Mouse (Mus musculus): ENCODE data around the gene Ubald1.

Gene Ubald1

DNA sequence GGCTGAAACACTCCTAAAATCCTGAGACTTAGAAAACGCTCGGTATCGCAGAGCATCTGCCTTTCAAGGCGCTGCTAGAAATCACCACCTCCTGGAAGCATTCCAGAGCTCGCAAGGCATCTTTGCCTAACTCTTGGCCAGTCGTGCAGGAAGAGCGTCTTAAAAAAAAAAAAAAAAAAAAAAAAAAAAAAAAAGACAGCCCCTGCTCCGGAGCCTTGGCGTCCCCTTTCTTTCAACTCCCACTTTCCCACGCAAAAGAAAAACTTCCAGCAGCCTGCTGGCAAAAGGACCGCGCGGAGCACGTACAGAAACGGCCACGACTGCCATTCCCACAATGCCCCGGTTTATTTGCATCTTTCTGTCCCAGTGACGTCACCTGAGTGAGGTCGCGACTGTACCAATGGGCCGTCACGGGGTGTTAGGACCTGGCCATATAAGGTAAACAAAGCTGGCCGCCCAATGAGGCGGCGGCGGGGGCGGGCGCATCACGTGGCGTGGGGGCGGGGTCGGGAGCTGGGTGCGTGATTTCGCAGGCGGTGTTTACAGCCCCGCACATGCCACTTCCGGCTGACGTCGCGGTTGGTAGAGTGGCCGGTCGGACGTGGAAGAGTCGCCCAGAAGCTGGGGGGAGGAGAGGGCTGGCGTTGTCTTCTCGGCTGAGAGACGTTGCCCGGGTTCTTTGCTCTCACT lies at the start of gene Ubald1:
Gene Ubald1, minus strand, starts transcription at position 180 of the 690 bp plus-strand sequence.
- in situ Hi-C loops (cut with MboI, MseI) = no loop called here

DNA sequence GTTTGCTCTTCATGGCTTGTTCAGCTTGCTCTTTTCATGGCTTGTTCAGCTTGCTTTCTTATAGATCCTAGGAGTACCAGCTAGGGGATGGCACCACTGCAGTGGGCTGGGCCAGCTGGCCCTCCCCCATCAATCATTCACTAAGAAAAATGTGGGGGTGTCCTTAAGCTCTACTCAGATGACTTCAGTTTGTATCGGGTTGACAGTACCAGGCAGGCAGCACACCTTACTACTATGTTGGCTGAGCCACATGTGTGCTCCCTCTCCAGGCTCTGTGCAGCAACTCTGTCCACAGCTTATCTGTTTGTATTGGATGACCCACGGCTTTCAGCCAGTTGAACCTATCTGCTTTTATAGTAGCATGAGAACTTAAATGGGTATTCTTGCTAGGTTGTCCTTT lies 48.4 kb upstream of the Ubald1 start:
- in situ Hi-C loops (cut with MboI, MseI) = loop anchor here in 1 of 2 experiments (5.0 kb wide), 1 partner anchor 61 kb away; no protein-coding TSS in a partner anchor

DNA sequence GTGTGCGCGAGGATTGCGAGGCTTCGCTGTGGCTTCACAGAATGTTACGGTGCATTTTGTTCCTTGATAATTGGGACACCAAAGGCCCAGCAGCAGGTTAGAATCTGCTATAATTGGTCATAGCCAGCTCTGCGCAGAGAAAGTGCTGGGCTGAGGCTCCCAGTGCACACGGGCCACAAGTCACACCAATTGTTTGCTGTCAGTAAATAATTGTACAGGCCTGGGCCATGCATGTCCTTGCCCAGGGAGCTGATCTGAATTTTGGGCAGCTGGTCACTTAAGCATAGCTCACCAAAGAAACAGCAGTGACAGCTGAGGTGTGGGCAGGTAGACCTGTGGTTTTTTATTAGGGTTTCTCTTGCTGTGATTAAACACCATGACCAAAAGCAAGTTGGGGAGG lies 47.9 kb upstream of the Ubald1 start:
- in situ Hi-C loops (cut with MboI, MseI) = loop anchor here in 1 of 2 experiments (5.0 kb wide), 1 partner anchor 61 kb away; no protein-coding TSS in a partner anchor

DNA sequence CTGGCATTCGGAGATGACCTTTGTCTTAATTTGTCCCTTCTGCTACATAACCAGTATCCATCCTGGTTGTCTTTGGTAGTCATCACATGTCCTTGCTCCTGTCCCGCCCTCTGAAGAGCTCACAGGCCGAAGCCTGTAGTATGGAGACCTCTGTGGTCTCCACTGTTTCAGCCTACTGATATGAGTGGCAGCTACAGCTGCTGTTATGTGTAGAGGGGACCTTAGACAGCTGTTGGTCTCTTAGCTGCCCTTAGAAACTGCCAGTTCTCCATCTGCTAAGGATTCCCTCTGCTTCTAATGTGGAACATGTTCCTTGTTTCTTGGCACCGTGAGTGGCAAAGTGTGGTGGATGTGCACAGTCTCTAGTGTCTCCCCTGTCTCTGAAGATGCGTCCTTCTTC lies 43.9 kb upstream of the Ubald1 start:
- in situ Hi-C loops (cut with MboI, MseI) = no loop called here

DNA sequence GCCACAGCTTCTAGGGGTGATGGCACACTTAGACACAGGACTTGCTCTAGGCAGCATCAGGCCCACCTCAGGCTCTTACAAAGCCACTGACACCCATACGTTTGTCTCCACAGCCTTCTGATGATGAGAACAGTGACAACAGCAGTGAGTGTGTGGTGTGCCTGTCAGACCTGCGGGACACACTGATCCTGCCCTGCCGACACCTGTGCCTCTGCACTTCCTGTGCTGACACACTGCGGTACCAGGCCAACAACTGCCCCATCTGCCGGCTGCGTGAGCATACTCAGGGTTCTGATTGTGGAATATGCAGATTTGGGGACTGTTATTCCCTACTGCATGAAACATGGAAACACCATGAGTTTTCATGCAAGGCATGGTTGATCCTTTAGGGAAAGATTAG lies 42.4 kb upstream of the Ubald1 start:
- in situ Hi-C loops (cut with MboI, MseI) = no loop called here

DNA sequence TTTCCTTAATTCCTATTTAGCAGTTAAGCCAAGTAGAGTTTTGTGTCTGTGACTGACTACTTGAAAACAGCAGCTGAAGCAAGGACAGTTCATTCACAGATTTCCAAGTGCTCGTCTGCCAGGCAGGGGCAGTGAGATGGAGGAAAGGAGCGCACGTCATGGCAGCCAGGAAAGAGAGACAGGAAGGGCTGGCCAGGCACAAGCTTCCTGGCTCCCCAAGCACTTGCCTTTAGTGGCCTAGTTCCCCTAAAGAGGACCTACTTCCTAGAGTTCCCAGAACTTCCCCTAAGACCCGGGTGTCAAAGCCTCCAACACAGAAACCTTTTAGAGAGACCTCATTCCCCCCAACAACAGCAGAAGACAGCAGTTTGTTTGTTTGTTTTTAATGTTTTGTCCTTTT lies 40.4 kb upstream of the Ubald1 start:
- in situ Hi-C loops (cut with MboI, MseI) = no loop called here

DNA sequence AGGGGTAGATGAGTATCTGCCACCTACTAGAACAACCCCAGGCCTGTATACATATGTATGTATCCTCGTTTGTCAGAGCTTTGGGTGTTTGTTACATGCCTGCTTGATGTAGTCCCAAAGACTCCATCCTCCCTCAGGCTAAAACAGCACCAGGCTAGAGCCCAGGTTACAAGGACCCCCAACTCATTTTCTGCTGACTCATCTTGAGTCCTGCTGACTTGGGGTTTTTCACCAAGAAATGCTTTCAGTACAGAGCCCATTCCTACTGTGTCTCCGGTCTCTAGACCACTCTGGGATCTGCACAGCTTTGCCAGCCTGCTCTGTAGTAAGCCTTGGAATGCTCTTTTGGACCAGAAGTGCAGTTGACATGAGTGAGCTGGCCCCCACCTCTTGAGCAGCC lies 36.5 kb upstream of the Ubald1 start:
- in situ Hi-C loops (cut with MboI, MseI) = no loop called here

DNA sequence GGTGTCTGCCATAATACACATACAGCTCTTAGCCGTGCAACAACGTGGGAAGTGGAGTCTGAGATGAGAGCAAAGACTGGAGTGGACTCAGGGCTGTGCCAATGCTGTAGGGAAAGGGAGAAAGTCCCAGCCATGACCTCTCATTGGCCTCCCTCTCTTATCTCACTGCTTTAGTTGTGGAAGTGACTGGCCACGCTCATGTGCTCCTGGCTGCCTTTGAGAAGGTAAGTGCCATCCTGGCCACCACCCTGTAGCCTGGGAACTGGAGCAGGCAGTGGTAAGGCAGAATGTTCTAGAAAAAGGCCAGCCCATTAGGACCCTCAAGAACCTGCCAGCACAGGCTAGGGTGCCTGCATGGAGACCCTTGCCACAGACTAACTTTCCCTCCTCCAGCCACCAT lies 35.8 kb upstream of the Ubald1 start:
- in situ Hi-C loops (cut with MboI, MseI) = no loop called here

DNA sequence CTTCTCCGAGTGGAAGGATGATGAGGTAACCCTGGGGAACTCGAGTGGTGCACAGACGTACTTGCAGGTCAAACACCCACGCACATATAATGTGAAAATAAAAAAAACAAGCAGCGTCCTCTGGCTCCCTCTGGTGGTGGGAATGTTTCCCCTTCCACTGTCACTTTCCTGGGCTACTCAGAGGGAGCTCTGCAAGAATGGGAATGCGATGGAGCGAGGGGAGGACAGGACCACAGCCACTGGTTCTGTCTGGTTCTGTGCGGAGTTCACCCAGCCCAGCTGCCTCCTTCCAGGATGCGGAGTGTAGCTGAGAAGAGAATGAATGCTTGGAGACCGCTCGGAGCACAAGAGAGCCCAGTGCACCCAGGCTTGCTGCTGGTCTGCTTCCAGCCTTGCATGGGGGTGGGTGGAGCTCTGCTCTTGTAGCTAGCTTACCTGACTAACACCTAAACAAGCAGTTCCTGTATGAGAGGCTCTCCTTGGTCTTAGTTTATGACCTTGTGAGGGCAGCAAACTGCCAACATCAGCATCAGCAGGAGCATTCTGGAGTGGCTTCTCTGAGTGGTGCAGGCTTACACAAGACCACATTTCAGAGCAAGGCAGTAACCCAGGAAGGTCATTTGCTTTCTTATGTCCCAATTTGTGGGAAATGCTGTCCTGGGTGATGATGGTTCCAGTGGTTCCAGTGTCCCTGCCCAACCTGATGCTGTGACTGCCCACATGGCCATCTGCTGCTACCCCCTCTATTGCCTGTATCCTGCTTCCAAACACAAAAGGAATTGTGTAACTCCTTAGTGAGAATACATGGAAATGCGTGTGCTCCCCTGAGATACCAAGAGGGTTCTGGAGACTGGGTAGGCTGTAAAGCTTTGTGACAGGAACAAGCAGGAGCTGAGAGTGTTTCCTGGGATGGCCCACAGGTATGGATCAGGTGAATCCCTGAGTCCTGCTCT lies 33.9 kb upstream of the Ubald1 start:
- in situ Hi-C loops (cut with MboI, MseI) = no loop called here

DNA sequence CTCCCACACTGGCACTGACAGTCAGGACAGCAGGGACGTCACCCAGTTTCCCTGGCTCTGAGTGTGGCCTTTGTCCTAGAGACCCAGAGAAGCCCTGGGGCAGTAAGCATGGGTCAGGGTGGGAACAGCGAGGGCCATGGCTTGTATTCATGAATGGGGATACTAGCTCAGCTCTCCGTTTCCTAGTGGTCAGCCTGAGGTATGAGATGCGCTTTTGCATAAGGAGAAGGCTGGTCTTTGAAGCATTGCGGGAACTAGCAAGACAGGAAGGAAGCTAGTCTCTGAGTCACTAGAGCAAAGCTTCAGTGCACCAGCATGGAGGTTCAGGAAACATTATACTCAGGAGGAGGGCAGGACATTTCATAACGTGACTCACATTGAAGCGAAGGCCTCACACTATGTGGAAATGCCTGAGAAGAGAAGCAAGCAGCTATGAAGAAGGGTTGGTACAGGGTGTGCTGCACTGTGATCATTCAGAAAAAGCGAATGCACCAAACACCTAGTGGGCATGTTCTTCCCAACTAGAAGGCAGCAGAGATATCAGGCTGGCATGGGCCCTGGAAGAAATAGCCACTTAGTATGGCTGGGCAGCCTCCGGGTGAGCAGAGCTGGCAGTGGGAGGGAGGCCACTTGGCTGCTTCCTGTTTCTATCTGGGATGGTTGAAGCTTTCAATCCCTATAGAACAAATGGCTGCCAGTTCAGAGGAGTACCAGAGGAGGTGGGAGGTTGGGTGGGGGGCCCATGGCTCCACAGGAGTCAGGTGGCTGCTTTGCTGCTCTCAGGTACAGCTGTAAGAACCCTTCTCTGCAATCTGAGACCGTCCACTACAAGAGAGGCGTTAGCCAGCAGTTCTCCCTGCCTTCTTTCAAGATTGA lies 33.0 kb upstream of the Ubald1 start:
- in situ Hi-C loops (cut with MboI, MseI) = no loop called here

DNA sequence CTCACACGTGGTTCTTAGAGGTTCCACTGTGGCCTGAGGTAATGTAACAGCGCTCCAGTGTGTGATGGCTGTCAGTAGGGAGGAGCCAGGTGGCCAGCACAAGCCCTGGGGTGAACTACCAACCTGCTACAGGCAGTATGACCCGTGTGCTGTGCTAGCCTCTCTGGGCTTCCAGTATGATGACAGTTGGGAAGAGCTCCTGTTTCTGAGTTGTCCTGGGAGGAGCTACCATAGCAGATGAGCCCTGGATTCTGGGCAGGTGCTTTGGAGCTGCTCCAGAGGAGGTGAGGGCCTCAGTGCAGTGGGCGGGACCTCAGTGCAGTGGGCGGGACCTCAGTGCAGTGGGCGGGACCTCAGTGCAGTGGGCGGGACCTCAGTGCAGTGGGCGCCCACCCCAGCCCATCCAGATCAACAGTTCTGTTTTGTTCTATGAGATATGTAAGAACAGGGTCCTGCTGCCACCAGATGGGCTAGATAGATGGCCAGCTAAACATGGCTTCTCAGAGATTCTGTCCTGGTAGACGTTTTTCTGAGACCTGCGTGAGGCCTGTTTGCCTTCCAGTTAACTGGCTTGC lies 32.0 kb upstream of the Ubald1 start:
- in situ Hi-C loops (cut with MboI, MseI) = no loop called here

DNA sequence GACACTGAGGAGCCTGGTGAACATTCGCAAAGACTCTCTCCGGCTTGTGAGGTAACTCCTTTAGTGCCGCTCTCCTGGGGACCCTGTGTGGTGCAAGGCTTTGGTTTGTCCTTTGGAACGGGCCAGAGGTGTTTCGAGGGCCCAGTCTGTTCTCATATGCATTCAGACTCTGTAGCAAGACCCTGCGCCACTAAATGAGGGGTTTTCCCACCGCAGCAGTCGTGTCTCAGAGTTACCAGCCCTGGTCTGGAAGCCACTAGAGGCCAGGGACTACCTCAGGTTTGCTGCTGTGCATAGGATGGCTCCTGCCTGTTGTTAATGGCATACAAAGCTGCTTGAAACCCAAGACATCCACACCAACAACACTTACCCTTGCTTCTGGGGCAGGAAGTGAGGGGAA lies 30.6 kb upstream of the Ubald1 start:
- in situ Hi-C loops (cut with MboI, MseI) = no loop called here

DNA sequence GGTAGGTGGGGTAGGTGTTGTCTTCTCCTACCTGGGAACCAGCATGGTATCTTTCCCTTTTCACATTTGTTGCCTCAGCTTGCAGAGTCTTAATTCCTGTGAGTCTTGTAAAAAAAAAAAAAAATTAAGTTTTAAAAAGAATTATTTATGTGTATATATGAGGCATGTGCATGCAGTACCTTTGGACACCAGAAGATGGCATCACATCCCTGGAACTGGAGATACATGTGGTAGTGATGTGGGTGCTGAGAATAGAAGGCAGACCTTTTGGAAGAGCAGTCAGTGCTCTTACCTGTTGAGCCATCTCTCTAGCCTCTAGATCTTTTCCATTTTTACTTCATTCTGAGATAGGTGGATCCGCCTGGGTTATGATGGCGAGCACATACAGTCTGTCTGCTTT lies 29.6 kb upstream of the Ubald1 start:
- in situ Hi-C loops (cut with MboI, MseI) = no loop called here

DNA sequence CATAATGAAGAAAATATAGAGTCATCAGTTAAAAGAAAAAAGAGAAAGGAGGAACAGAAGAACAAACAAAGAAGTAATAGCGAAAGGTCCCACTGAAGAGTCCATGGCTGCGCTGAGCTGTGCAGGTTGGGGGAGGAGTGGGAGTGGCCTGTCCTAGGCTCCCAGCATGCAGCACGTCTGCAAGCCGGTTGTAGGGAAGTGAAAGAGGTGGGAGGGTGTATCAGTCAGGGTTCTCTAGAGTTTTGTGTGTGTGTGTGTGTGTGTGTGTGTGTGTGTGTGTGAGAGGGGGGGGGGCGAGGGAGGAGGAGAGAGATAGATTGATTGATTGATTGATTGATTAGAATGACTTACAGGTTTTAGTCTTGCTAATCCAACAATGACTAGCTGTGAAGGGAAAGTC lies 27.9 kb upstream of the Ubald1 start:
- in situ Hi-C loops (cut with MboI, MseI) = no loop called here

DNA sequence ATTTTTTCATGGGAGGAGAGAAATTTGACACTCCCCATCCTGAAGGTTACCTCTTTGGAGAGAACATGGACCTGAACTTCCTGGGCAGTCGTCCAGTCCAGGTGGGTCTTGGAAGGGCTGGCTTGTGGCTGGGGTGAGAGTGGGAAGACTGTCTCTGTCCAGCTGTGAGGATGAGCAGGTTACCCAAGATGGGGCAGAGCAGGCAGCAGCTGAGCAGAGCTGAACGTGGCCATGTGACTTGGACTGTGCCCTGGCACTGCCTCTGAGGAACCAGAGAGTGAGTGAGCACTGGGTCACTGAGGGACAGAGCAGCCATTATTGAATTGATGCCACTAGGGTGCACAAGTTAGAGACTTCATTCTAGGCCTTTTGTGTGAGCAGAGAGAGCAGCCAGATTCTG lies 27.3 kb upstream of the Ubald1 start:
- in situ Hi-C loops (cut with MboI, MseI) = no loop called here

DNA sequence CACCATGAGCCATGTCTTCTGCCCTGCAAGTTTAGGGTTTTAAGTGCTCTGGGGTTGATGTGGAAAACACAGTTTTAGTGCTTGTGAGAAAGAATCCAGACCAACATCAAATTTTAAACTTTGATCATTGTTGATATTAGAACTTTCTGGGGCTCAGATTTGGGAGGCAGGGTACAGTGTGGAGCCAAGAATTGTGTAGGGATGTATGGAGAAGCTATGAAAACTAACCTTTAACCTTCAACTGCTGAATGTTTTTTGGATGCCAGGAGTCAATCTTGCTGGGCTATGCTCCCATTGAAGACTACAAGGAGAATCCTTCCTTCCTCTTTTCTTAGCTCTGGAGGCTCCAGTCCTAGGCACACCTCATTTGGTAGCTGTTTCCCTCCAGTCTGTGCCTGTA lies 26.4 kb upstream of the Ubald1 start:
- in situ Hi-C loops (cut with MboI, MseI) = no loop called here

DNA sequence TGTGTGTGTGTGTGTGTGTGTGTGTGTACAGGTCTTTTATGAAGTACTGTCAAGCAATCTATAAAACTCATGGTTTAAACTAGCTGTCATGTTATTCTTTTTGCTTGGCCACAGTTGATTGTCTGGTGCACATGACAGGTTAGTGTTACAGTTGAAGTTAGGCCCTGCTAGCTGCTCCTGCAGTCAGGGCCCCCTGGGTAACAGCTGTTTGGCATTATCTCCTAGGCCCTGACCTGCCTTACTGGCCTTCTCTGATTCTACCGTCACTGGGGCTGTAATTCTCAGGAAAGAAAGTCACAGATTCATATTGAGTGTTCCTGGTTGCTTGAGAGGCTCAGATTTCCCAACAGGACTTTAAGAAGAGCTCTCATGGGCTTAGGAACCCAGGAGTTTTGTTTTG lies 25.5 kb upstream of the Ubald1 start:
- in situ Hi-C loops (cut with MboI, MseI) = no loop called here

DNA sequence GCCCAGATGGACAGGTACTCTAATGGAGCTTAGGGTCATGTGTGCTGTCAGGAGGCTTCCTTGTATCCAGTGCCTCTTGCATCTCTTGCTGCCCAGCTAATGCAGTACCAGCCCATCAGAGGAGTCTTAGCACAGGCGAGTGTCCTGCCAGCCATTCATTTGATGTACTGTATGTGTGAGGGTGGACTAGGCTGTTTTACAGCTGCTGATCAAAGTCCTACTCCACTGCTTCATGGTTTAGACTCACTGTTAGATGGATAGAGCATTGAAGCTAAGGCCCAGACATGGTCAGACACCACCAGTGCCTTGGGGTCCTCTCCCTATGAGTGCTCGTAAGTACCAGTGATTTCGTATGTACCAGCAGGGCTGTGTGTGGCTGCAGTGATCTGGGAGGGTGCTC lies 24.8 kb upstream of the Ubald1 start:
- in situ Hi-C loops (cut with MboI, MseI) = no loop called here

DNA sequence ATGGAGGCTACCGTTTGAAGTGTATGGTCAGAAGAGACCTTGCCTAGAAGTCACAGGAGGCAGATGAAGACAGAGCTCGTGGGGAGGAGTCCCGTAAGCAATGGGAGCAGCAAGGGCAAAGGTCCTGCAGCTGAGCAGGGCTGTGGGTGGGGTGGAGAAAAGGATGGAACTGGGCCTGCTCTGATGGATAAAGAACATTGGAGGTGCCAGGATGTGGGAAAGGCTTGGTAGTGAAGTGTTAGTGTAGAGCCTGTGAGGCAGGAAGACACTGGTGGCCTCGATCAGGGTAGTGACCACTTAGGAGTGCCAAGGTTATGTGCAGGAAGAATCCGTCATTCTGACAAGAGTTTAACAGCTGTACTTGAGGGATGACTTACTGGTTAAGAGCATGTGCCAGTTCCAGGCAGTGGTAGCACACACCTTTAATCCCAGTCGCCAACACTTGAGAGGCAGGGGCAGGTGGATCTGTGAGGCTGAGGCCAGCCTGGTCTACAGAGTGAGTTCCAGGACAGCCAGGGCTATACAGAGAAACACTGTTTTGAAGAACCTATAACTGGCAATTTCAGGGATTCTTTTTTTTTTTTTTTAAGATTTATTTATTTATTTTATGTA lies 23.5 kb upstream of the Ubald1 start:
- in situ Hi-C loops (cut with MboI, MseI) = no loop called here

DNA sequence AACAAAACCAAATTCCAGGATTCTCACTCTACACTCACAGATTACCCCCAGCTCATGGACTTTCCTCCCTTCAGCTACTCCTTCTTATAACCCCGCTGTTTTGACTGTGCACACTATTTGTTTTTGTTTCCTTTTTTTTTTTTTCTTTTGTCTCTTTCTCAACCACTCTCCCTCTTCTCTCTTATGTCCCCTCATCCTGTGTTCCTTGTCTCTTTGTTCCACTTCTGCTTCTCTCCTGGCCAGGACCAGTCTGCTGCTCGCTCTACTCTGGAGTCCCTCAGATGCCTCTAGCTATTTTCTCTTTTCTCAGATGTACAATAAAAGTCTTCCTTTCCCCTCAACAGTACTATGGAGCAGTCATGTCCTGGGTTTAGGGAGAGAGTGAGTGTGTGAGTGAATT lies 22.3 kb upstream of the Ubald1 start:
- in situ Hi-C loops (cut with MboI, MseI) = no loop called here

DNA sequence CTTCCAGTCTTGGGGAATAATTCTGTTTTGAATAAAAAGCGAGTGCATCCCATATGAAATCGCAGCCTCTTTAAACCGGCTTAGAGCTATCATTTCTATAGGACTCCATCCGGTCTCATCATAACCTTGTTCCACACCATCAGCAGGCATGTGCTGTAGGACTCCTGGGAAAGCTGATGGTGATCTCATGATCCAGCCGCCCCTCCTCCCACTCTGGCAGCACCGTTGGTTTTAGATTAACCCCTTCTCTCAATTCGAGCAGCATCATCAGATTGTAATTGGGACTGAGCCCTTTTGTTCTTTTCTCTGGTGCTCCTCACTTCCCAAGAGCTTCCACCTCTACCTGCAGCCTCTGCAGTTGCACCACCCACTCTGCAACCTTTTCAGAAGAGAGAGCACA lies 21.1 kb upstream of the Ubald1 start:
- in situ Hi-C loops (cut with MboI, MseI) = no loop called here

Data from T-helper 17 cell (primary cell).